Mouse (Mus musculus): ENCODE measurements around the gene Vmn2r22. TPM values are rescaled to one million over a fixed set of nuclear protein-coding genes. Genes with fewer than 3 reads are reported as not detected.
"Not testable (repeated sequence)": the region's sequence is repeated elsewhere in the genome, so short reads cannot be mapped to it uniquely, and the experiment has no call there.

The Vmn2r22 gene
- total RNA-seq (2021) = not detected
- long read RNA-seq, experiment 1 = 0 reads
- long read RNA-seq, experiment 2 = 0 reads

DNA sequence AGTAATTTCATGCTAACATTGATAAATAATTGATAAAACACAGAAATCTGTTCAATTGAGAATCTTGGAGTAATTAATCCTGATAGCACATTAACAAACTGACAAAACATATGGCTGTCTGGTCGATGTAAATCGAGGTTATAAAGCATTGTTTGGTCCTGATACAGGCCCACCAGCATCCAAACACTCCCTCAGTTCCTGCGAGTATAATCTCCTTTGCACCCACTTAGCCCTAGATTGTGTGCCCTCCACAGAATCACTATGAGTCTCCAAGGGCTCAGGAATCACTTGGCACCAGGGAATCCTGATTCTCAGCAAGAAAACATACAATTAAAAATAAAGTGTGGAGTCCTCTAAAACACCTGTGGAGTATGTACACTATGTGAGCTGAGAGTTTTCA is at the start of gene Vmn2r22:
Vmn2r22 (minus strand) TSS at position 101 of the 400 bp plus-strand sequence.
- DNase-seq = not testable (repeated sequence)

GRCm38 (mm10) chr6:123697213-123697612 is 46.7 kb upstream of the Vmn2r22 start:
- DNase-seq = no peak

DNA sequence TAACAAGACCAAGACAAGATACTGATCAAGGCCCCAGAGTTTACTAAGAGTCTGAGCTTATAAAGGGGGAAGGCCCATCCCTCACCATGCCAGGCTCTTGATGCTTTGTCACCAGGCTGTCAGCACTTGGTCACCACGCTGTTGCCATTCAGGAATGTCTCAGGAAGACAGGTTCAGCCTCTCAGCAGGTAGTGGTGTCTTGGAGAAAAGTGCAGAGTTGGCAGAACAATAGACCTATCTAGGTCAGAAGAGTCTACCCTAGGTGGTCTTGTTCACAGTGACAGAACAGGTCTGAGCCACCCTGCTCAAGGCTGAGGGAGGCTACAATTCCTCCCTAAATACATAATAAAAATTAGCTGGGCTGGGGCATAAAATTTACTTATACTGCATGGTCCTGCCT is 46.1 kb upstream of the Vmn2r22 start:
- not testable (repeated sequence) for DNase-seq

GRCm38 (mm10) chr6:123657040-123657439 is 6.5 kb upstream of the Vmn2r22 start:
- no peak for DNase-seq

DNA sequence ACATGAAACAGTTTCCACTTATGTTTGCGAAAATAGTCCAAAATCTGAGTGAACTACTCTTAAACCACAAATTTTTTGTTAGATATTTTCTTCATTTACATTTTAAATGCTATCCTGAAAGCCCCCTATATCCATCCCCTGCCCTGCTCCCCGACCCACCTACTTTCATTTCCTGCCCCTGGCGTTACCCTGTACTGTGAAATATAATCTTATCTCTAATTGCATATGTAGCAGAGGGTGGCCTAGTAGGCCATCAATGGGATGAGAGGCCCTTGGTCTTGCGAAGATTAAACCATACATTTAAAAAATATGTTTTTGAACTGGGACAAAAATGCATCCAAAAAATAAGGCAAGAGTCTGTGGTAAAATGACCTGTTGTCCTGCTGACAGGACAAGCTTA is 11.1 kb downstream of the Vmn2r22 start:
- DNase-seq = not testable (repeated sequence)

GRCm38 (mm10) chr6:123623784-123624183 is 26.7 kb downstream of the Vmn2r22 start:
- DNase-seq = not testable (repeated sequence)

GRCm38 (mm10) chr6:123588368-123588767 is 62.2 kb downstream of the Vmn2r22 start:
- not testable (repeated sequence) for DNase-seq

DNA sequence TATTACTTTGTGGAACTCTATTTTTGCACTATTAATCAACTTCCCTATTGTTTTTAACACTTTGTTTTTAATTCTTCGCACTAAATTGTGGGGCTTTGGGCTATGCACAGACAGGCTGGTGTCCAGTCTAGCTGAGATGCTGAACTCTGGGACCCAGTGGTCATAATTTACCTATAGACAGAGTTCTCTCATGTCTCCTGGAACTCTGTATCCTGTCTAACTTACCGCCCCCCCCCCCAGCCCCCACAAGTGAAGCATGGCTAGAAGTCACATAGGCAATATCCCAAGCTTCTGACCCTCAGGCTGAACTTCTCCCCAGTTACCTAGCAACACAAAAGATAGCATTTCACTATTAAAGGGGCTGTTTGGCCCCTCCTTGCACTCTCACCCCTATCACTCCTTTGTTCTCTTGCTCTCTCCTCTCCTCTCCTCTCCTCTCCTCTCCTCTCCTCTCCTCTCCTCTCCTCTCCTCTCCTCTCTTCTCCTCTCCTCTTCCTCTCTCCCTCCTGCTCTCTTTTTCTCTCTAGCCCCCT is 62.7 kb downstream of the Vmn2r22 start:
- DNase-seq = not testable (repeated sequence)

GRCm38 (mm10) chr6:123583988-123584387 is 66.5 kb downstream of the Vmn2r22 start:
- not testable (repeated sequence) for DNase-seq

- DNase-seq = not testable (repeated sequence)
Measured at GRCm38 (mm10) chr6:123574698-123575097, 75.8 kb downstream of the Vmn2r22 start.

Other genes starting within 250 kb of the Vmn2r22 start
- not detected for gene Vmn2r20, start 232.6 kb downstream of the Vmn2r22 start, total RNA-seq (2021)
- gene Vmn2r21, start 117.3 kb downstream of the Vmn2r22 start, total RNA-seq (2021) = not detected
- gene Vmn2r23, start 51.9 kb upstream of the Vmn2r22 start, total RNA-seq (2021) = not detected
- gene Vmn2r24, start 128.2 kb upstream of the Vmn2r22 start, total RNA-seq (2021) = not detected
- not detected for gene Vmn2r25, start 202.7 kb upstream of the Vmn2r22 start, total RNA-seq (2021)